Mouse (Mus musculus) midbrain, embryonic 16.5 days (tissue): ENCODE data around the gene Msh5. TPM values are rescaled to one million over a fixed set of nuclear protein-coding genes. Genes with fewer than 3 reads are reported as not detected.

Experiments
- ATAC-seq: fragments of 200-750 bp; cut with Nextera tagmentation; 2 replicates; pipeline ENCODE4 v1.8.0; 2017; ENCODE audit warnings: moderate TSS enrichment
- H3K27ac ChIP-seq: fragments of 300-500 bp; sonication (generic); 2 replicates; pipeline ENCODE4 v1.5.1; 2014; ENCODE audit warnings: mild to moderate bottlenecking, low read length, mixed read lengths
- H3K27me3 ChIP-seq: fragments of 300-500 bp; sonication (generic); 2 replicates; pipeline ENCODE4 v1.6.1; 2014; ENCODE audit warnings: low read depth, low read length, mixed read lengths; ENCODE audit not compliant: control insufficient read depth, insufficient read depth
- H3K36me3 ChIP-seq: fragments of 300-500 bp; sonication (generic); 2 replicates; pipeline ENCODE4 v1.6.1; 2014; ENCODE audit warnings: mild to moderate bottlenecking, low read length, moderate library complexity, mixed read lengths; ENCODE audit not compliant: control insufficient read depth, insufficient read depth
- H3K4me1 ChIP-seq: fragments of 300-500 bp; sonication (generic); 2 replicates; pipeline ENCODE4 v1.6.1; 2014; ENCODE audit warnings: mild to moderate bottlenecking, low read length, mixed read lengths; ENCODE audit not compliant: control insufficient read depth, insufficient read depth
- H3K4me2 ChIP-seq: fragments of 300-500 bp; sonication (generic); 2 replicates; pipeline ENCODE4 v1.6.1; 2014; ENCODE audit warnings: mild to moderate bottlenecking, low read length, mixed read lengths
- H3K4me3 ChIP-seq: fragments of 300-500 bp; sonication (generic); 2 replicates; pipeline ENCODE4 v1.5.1; 2014; ENCODE audit warnings: low read depth, mild to moderate bottlenecking, low read length, moderate library complexity, mixed read lengths
- H3K9ac ChIP-seq: fragments of 300-500 bp; sonication (generic); 2 replicates; pipeline ENCODE4 v1.6.1; 2014; ENCODE audit warnings: low read depth, low read length, mixed read lengths
- H3K9me3 ChIP-seq: fragments of 300-500 bp; sonication (generic); replicated peaks from 2 replicates; pipeline ENCODE4 v1.6.1; 2014; ENCODE audit warnings: mild to moderate bottlenecking, low read length, mixed read lengths; ENCODE audit not compliant: control insufficient read depth, poor library complexity, severe bottlenecking
- WGBS: fragments of 180-500 bp; shearing (Covaris S2); extraction: QIAGEN DNeasy Blood & Tissue Kit; methylation state at CpG from one replicate; pipeline ENCODE4 v1.1.7; 2014; 5-methylcytosine and 5-hydroxymethylcytosine counted together
- polyA plus RNA-seq: library from polyadenylated mRNA; unstranded; fragments of >200 nt; fragmentation: Nextera tagmentation; extraction: Ambion mirVana; gene quantifications from 2 replicates; pipeline ENCODE4 v1.2.1, GENCODE M21; 2015

The Msh5 gene
- polyA plus RNA-seq, 1 experiment from 2014 or later: 1.9 TPM

GRCm38 (mm10) chr17:35060737-35061297, 14.3 kb upstream of the Msh5 start:
- Histone ChIP-seq H3K27ac (no peak overlapping the region), H3K36me3 (peaks cover 5% of the 10 kb centered on the region; the same call in 1 of the 2 replicates)
- WGBS: 66% methylated on average over 22 of the region's 22 CpGs

GRCm38 (mm10) chr17:35060071-35060470, 13.5 kb upstream of the Msh5 start:
- Histone ChIP-seq H3K27ac (no peak overlapping the region), H3K36me3 (peaks cover 5% of the 10 kb centered on the region; the same call in 1 of the 2 replicates), H3K4me2 (peak overlapping the region; percentile 94), H3K4me1 (peaks cover 19% of the 10 kb centered on the region), H3K27me3 (peaks cover 16% of the 10 kb centered on the region), H3K4me3 (peak overlapping the region; percentile 80), H3K9ac (peak overlapping the region; percentile 76), H3K9me3 (no peaks in the 10 kb centered on the region)
- ATAC-seq: peak; percentile 2; the same call in 1 of the 2 replicates
- WGBS: 16% methylated on average over 14 of the region's 14 CpGs

More at GRCm38 (mm10) chr17:35060737-35061297, 14.3 kb upstream of the Msh5 start:
- H3K27me3 ChIP-seq: peaks cover 19% of the 10 kb centered on the region
- H3K4me2 ChIP-seq: peak overlapping the region; percentile 94
- no peaks in the 10 kb centered on the region for H3K9me3 ChIP-seq
- H3K9ac ChIP-seq: peak overlapping the region; percentile 76
- H3K4me3 ChIP-seq: peak overlapping the region; percentile 80; the same call in 1 of the 2 replicates
- peaks cover 21% of the 10 kb centered on the region for H3K4me1 ChIP-seq
- no peak for ATAC-seq

- ATAC-seq: peak; percentile 89
- under 1% methylated on average over 57 of the region's 57 CpGs for WGBS
- Histone ChIP-seq H3K9ac (peak within 1 kb of the TSS; percentile 76), H3K27ac (peak within 1 kb of the TSS; percentile 85), H3K4me1 (peaks cover 15% of the 10 kb centered on the region), H3K36me3 (peaks cover 5% of the 10 kb centered on the region; the same call in 1 of the 2 replicates), H3K4me3 (peak within 1 kb of the TSS; percentile 80), H3K27me3 (peaks cover 7% of the 10 kb centered on the region; the same call in 1 of the 2 replicates), H3K9me3 (no peaks in the 10 kb centered on the region), H3K4me2 (peak within 1 kb of the TSS; percentile 94)
Measured at GRCm38 (mm10) chr17:35058911-35059892, 12.7 kb upstream of the Msh5 start, which contains the start of gene Ddah2. Gene Ddah2, plus strand, starts transcription at chr17:35059035.

GRCm38 (mm10) chr17:35058316-35058715, 11.8 kb upstream of the Msh5 start:
- Histone ChIP-seq H3K36me3 (peaks cover 5% of the 10 kb centered on the region; the same call in 1 of the 2 replicates), H3K4me3 (peak overlapping the region; percentile 80), H3K4me2 (peak overlapping the region; percentile 94), H3K9ac (peak overlapping the region; percentile 76; the same call in 1 of the 2 replicates), H3K27ac (peak overlapping the region; percentile 85), H3K9me3 (no peaks in the 10 kb centered on the region), H3K27me3 (no peaks in the 10 kb centered on the region; the same call in 1 of the 2 replicates), H3K4me1 (peaks cover 15% of the 10 kb centered on the region)
- 0 out of 2 replicates have a peak, but pooled peaks have one; percentile 0 for ATAC-seq
- 69% methylated on average over 9 of the region's 9 CpGs for WGBS

- H3K9me3 ChIP-seq: no peaks in the 10 kb centered on the region
- H3K36me3 ChIP-seq: peaks cover 5% of the 10 kb centered on the region; the same call in 1 of the 2 replicates
- no peak overlapping the region for H3K4me2 ChIP-seq
- no peak overlapping the region for H3K4me3 ChIP-seq
- WGBS: 87% methylated on average over 3 of the region's 3 CpGs
- no peak overlapping the region for H3K27ac ChIP-seq
- no peaks in the 10 kb centered on the region for H3K27me3 ChIP-seq
- peaks cover 15% of the 10 kb centered on the region for H3K4me1 ChIP-seq
- no peak overlapping the region for H3K9ac ChIP-seq
- ATAC-seq: no peak
Measured at GRCm38 (mm10) chr17:35057090-35057489, 10.5 kb upstream of the Msh5 start.

- no peaks in the 10 kb centered on the region for H3K9me3 ChIP-seq
- WGBS: 91% methylated on average over 7 of the region's 7 CpGs
- H3K36me3 ChIP-seq: no peaks in the 10 kb centered on the region
- H3K4me2 ChIP-seq: no peak overlapping the region
- no peaks in the 10 kb centered on the region for H3K27me3 ChIP-seq
- H3K27ac ChIP-seq: no peak overlapping the region
- no peak for ATAC-seq
- peaks cover 18% of the 10 kb centered on the region for H3K4me1 ChIP-seq
- no peak overlapping the region for H3K9ac ChIP-seq
- no peak overlapping the region for H3K4me3 ChIP-seq
Measured at GRCm38 (mm10) chr17:35055691-35056495, 9.3 kb upstream of the Msh5 start.

GRCm38 (mm10) chr17:35052271-35052798, 5.8 kb upstream of the Msh5 start:
- H3K4me1 ChIP-seq: peaks cover 11% of the 10 kb centered on the region
- no peak overlapping the region for H3K4me3 ChIP-seq
- H3K9me3 ChIP-seq: no peaks in the 10 kb centered on the region
- no peaks in the 10 kb centered on the region for H3K36me3 ChIP-seq
- WGBS: 69% methylated on average over 12 of the region's 12 CpGs
- peak overlapping the region; percentile 41 for H3K4me2 ChIP-seq
- H3K27ac ChIP-seq: 0 out of 2 replicates have a peak overlapping the region, but pooled peaks have one; percentile 71
- H3K27me3 ChIP-seq: no peaks in the 10 kb centered on the region
- no peak overlapping the region for H3K9ac ChIP-seq
- ATAC-seq: no peak
